Mouse (Mus musculus) cerebellum, adult 9-10 months (tissue): ENCODE data around the gene Rps19.

ENCODE experiments used
- DNase-seq: peaks from one replicate; pipeline ENCODE4 v3.0.0; 2022

Gene Rps19

DNA sequence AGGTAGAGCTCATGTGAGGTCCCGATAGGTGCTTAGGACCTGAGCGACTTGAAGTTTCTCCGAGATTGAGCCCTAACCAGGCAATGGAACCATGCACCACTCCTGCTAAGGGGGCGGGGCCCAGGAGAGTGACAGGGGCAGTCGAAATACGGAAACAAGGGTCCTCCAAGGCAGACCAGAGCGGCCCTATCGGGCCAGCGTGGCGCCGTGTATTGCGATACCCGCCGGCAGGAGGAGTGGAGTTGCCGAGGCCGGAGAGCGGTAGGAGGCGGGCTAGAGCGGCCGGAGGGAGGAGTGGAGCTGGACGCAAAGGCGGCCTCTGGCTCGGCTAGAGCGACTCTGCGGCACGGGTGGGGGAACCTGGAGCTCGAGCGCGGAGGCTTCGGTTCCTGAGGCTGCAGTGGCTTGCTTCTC, 19.9 kb downstream of the Rps19 start:
- DNase-seq: peak; percentile 98

GRCm38 (mm10) chr7:24904936-24905335, 20.8 kb downstream of the Rps19 start:
- peak; percentile 80 for DNase-seq

DNA sequence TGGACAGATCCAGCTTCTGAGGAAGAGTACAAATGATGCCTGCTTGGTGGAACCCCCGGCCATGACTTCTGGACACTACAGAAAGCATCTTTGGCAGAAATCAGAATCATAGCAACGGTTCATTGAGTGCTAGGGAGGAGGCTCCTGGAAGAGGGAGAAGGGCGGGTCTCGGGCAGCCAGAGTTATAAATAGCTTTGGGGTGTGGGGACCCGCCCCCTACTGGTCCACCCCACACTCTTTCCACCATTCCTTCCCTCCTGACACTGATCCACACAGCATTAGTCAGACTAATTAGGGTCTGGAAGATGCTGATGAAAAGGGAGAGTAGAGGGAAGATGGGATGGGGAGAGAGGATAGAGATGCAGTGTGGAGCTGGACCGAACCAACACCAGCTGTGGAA, 22.4 kb downstream of the Rps19 start:
- no peak for DNase-seq

GRCm38 (mm10) chr7:24907211-24907748, 23.1 kb downstream of the Rps19 start:
- no peak for DNase-seq

- no peak for DNase-seq
Observed at GRCm38 (mm10) chr7:24912480-24912879, 28.3 kb downstream of the Rps19 start.

- no peak for DNase-seq
Observed at GRCm38 (mm10) chr7:24918763-24919323, 34.7 kb downstream of the Rps19 start.

DNA sequence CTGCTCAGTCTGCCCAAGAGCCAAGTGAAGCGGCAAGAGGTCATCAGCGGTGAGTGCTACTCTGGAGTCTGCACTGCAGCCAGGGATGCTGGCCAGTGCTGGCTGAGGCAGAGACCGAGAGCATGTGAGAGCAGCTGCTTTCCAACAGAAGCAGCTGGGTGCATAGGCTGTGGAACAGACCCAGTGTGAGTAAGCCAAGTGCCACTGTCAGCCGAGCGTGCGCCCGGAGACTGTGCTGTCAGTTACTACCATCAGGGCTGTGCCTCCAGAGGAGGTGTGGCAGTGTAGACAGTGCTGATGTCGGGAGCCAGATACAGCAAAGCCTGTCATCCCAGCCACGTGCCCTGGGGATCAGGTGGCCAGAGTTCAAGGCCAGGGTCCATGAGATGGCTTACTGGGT, 35.6 kb downstream of the Rps19 start:
- DNase-seq: no peak

GRCm38 (mm10) chr7:24930475-24930874, 46.3 kb downstream of the Rps19 start:
- no peak for DNase-seq

- DNase-seq: no peak
Observed at GRCm38 (mm10) chr7:24931651-24932050, 47.5 kb downstream of the Rps19 start.
